Mouse (Mus musculus) heart, postnatal 14 days (tissue): ENCODE measurements around the gene Lmo3. TPM values are rescaled to one million over a fixed set of nuclear protein-coding genes. Genes with fewer than 3 reads are reported as not detected.

Experiments
- DNase-seq, 2 experiments: peaks; one replicate each; pipeline ENCODE4 v3.0.0; 2021 to 2022
- intact Hi-C: fragments of 180-260 bp; cut with DNase I; formaldehyde crosslinking; loops from one replicate; pipeline ENCODE4 v1.15.1; 2025
- total RNA-seq, 2 experiments: library from RNA; stranded (reverse); gene quantifications; 2 replicates each; pipeline ENCODE4 v1.2.3; 2021

The Lmo3 gene
- total RNA-seq, 2 experiments from 2014 or later = not detected

DNA sequence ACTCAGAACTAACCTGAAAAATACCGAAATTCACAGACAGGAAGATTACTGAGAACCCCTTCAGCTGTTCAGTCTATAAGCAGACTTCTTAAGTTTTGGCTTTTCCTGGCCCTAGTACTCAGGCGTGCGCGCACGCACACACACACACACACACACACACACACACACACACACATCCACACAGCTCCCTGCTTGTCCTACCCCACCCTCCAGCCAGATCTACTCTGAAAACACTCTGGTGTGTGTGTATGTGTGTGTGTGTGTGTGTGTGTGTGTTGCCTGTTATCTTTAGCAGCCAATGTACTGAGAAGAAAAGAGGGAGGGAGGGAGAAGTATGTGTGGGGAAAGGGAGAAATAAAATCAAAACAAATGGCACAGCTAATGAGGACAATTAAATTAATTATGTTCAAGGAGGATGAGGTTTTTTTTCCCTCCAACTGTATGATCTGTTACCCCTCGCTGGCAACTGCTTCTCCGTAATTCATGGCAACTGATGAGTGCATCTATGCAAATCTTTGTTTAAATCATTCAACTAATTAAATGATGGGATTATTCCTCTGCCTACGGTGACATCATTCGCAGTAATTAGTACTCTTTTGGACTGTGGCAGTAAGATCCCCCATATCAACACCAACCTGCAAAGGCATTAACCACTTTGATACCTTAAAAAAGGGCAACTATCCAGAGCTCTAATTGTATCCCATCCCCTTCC, 157.1 kb downstream of the Lmo3 start:
- intact Hi-C loops = no loop called here
- no peak for DNase-seq

GRCm38 (mm10) chr6:138422671-138423321, 159.0 kb downstream of the Lmo3 start:
- intact Hi-C loops = no loop called here
- DNase-seq = peak; percentile 12

DNA sequence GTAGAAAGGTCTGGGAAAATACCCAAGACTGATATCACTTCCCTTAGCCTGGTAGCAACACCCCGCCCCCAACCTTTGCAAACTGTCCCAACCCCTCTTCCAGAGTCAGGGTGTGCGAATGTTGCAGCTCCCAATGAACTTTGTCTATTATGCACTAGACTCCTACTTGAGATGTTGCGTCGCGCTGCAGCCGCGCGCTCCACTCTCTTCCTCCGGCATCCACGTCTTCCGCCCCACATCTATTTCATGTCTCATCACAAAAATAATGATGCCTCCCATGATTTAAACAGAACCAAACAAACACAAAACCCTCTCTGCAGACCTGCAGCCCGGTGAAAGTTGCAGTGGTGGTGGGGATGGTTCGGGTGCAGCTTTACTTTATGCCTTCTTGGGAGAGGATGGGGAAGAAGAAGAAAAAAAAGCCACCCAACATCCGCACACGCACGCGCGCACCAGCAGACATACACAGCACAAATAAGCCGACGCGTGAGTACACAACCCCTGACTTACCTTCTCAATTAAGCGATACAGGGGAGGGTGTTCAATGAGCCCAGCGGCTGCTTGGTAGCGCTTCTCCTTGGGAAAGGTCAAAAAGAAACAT, 159.7 kb downstream of the Lmo3 start:
- intact Hi-C loops = no loop called here
- no peak for DNase-seq

- DNase-seq = peak in 1 of 2 experiments; percentile 1
- intact Hi-C loops = no loop called here
These were observed 160.6 kb downstream of the Lmo3 start for GRCm38 (mm10) chr6:138421191-138421613.

- peak in 1 of 2 experiments; percentile 3 for DNase-seq
- intact Hi-C loops = no loop called here
These were observed 161.3 kb downstream of the Lmo3 start for GRCm38 (mm10) chr6:138420536-138420891.

DNA sequence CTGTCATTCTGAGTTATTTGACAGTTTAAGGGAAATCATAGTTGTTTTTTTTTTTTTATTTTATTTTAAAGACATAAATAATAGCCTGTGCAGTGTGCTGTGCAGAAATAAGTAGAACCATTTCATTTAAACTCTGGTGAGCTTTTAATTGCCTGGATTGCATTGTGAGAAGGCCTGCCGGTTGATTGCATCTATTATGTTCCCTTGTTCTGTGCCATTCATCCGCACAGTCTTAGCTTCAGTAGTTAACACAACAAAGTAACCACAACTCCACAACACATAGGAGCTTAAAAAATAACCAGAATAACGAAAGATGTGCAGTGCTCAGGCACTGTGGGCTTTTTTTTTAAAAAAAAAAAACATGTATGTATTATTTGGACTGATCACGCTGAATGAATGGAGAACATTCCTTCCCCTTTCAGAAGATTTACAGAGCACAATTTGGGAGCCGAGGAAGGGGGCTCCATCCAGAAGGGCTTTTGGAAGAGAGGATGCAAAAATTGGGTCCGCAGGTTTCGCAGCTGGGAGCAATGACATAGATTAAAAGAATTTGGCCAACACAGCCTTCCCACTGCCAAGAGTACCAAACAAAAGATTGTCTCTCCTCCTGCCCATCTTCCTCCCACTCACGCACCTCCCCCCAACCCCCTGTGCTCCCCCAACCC, 161.8 kb downstream of the Lmo3 start:
- intact Hi-C loops = no loop called here
- no peak for DNase-seq

DNA sequence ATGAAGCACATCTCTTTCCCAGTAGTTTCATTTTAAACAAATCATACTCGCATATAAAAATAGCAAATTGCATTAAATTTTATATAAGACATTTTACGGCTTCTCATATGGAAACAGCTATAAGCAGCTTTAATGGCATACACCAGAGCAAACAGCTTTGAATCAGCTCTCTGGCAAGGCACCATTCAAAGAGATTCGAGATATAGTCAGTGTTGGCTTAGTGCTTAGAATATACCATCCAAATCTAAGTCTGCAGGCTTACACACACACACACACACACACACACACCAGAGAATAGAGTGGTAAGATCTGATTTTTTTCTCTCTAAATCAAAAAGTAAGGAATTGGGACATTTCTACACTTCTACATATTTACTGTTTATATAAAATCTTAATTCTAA, 169.7 kb downstream of the Lmo3 start:
- intact Hi-C loops = no loop called here
- DNase-seq = no peak

DNA sequence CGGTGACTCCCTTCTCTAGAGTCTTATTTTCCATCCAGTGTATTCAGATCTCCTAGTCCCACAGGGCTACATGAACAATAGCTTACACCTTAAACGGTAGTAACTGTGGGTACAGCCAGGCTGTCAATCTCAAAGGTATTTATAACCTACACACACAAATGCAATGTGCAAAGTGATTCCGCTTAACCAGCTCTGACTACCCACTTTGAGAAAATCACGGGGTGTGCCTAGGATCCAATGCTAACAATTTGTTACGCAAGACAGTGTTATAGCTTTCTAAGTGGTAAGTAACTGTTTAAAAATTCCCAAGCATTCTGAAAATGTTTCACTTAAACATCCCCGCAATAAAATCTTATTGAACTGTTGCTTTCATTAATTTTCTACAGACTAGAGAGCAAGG, 179.7 kb downstream of the Lmo3 start:
- no peak for DNase-seq
- intact Hi-C loops = no loop called here

DNA sequence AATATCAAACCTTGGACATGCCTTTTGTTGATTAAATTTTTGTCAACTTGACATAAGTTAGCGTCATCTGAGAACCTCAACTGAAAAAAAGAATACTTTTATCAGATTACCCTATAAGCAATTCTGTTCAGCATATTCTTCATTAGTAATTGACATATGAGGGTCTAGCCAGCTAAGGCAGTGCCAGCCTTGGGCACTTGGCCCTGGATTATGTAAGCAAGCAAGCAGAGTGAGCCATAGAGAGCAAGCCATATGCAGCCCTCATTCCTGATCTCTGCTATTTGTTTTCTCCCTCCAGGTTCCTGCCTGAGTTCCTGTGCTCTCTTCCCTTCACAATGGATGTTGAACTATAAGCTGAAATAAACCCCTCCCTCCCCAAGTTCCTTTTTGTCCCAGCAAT, 182.9 kb downstream of the Lmo3 start:
- no peak for DNase-seq
- intact Hi-C loops = no loop called here

- intact Hi-C loops = no loop called here
- no peak for DNase-seq
These were observed 190.7 kb downstream of the Lmo3 start for GRCm38 (mm10) chr6:138391085-138391484.

- DNase-seq = no peak
- intact Hi-C loops = no loop called here
These were observed 193.4 kb downstream of the Lmo3 start for GRCm38 (mm10) chr6:138388168-138388936.

- DNase-seq = no peak
- intact Hi-C loops = no loop called here
These were observed 198.6 kb downstream of the Lmo3 start for GRCm38 (mm10) chr6:138383208-138383607.

DNA sequence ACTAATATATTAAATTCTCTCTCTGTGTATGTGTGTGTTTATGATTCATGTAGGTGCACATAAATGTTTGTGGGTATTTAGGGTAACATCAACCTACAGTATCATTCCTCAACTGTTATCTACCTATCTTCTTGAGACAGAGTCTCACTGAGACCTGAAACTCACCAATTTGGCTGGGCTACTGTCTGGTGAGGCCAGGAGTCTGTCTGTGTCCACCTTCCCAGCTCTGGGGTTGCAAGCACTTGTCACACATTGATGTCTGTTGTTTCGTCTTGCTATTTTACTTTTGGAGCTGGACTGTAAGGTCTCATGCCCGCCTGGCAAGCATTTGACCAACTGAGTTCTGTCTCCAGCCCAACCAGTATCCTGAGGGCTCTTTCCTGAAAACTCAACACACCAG, 210.6 kb downstream of the Lmo3 start:
- DNase-seq = no peak
- intact Hi-C loops = no loop called here

DNA sequence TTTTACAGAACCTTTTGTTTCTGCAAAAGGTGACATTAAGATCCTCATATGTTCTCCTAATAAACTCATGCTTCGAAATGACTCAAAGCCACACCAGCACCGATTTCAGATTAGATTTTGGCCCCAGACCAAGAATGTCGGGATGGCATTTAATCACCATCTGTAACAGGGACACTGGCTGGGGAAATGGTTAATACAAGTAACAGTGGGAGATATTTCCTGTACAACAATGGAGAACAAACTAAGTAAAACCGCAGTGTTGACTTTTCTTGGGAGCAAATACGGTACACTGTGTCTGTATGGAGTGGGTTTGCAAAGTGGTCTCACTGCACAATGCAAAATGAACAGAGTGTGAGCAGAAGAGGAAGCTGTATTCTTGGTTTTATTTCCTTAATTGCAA, 217.7 kb downstream of the Lmo3 start:
- intact Hi-C loops = no loop called here
- no peak for DNase-seq

GRCm38 (mm10) chr6:138350587-138351345, 231.0 kb downstream of the Lmo3 start:
- intact Hi-C loops = no loop called here
- no peak for DNase-seq

DNA sequence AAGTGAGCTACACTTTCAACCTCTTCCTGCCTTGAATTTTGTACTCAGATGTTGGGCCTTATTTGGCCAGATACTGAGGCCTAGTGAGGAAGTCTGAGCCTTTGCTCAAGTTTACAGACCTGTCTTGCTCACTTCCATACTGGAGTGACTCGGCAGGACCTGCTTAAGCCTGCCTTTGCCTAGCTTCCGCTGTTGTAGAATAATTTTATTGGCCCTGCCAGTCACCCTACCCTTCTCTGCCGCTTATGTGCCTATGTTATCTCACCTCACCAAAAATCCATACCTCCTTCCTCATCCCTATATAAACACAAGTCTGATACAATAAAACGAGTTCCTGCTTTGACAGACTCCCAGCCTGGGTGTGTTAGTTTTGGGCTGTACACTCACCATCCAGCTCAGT, 235.2 kb downstream of the Lmo3 start:
- DNase-seq = no peak
- intact Hi-C loops = no loop called here

- intact Hi-C loops = no loop called here
These were observed 245.9 kb downstream of the Lmo3 start for GRCm38 (mm10) chr6:138335858-138336257.

DNA sequence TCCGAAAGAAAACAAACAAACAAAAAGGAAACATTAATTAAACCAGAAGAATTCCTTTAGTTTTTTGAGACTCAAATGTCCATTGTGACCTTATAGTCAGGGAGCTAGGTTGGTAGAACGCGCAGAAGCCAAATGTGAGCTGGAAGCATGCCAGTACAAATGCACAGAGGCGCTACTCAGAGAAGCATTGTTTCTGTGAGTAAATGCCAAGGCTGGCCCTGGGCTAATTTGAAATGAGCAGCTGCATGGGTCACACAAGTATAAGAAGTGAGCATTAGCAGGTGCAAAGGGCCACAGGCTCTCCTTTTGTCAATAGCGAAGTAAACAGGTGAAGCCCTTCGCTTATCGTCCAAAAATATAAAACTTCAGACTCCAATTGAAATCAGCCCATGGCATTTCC, 247.8 kb downstream of the Lmo3 start:
- intact Hi-C loops = no loop called here
- no peak for DNase-seq

More at GRCm38 (mm10) chr6:138335858-138336257, 245.9 kb downstream of the Lmo3 start:
- no peak for DNase-seq

- peak; percentile 38 to 64 for DNase-seq
- intact Hi-C loops = no loop called here
These were observed 255.9 kb downstream of the Lmo3 start for GRCm38 (mm10) chr6:138325744-138326400.
